Mouse (Mus musculus) macrophage (primary cell): ENCODE results near the gene Otx2. TPM values are rescaled to one million over a fixed set of nuclear protein-coding genes. Genes with fewer than 3 reads are reported as not detected.

Experiments
- H3K27ac ChIP-seq: fragments of 350-480 bp; formaldehyde crosslinking; 2 replicates; pipeline ENCODE4 v1.9.0; 2021
- H3K36me3 ChIP-seq: fragments of 350-480 bp; formaldehyde crosslinking; 2 replicates; pipeline ENCODE4 v1.9.0; 2021; ENCODE audit errors: inconsistent target
- H3K4me3 ChIP-seq: fragments of 350-480 bp; formaldehyde crosslinking; 2 replicates; pipeline ENCODE4 v1.9.0; 2021; ENCODE audit errors: inconsistent target
- H3K79me2 ChIP-seq: fragments of 350-480 bp; formaldehyde crosslinking; 2 replicates; pipeline ENCODE4 v1.9.0; 2021; ENCODE audit errors: inconsistent target
- WGBS: methylation state at CpG from one replicate; pipeline ENCODE4 v1.1.7; 2026; ENCODE audit warnings: inconsistent platforms; ENCODE audit not compliant: missing documents; 5-methylcytosine and 5-hydroxymethylcytosine counted together
- polyA plus RNA-seq: library from polyadenylated mRNA; stranded (reverse); fragments of 250-400 nt; gene quantifications from 3 replicates; pipeline ENCODE4 v1.2.4, GENCODE M21; 2018; ENCODE audit warnings: inconsistent platforms

Otx2 gene
- polyA plus RNA-seq, 1 experiment from 2014 or later: not detected

DNA sequence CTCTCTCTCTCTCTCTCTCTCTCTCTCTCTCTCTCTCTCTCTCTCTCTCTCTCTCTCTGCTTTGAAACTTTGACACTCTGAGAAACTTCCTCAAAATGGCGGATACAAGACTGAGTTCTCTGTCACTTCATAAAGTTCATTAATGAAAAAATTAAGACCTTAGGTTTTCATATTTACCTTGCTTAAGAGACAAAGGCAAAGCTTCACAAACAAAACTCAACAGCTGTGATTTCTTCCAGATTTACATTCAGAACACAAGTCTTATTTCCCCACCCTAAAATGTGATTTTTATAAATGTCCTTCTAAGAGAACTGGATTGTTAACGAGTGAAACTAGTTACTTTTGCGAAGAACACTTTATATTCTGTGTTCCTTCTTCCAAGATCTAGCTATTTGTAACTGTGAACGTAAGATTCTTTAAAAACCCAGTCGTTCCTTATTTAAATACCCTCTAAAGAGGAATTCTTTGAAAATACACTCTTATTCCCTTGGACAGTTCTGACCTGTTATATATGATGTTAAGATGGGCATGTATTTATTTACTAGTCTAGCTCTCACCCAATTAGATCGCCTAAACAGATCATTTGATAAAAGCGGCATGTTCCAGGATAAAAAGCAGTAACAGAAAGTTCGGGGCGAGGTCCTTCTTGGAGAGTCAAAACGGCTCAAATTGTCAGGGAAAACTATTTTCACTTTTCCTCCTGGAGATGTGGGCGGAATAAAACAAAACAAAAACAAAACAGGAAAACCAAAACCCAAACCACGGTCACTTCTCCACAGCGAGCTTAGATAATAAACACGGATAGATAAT is 9.4 kb downstream of the Otx2 start:
- H3K79me2 ChIP-seq: no peaks in the 10 kb centered on the region
- no peak overlapping the region for H3K4me3 ChIP-seq
- no peak overlapping the region for H3K27ac ChIP-seq
- WGBS: 8% methylated on average over 14 of the region's 14 CpGs
- no peaks in the 10 kb centered on the region for H3K36me3 ChIP-seq

DNA sequence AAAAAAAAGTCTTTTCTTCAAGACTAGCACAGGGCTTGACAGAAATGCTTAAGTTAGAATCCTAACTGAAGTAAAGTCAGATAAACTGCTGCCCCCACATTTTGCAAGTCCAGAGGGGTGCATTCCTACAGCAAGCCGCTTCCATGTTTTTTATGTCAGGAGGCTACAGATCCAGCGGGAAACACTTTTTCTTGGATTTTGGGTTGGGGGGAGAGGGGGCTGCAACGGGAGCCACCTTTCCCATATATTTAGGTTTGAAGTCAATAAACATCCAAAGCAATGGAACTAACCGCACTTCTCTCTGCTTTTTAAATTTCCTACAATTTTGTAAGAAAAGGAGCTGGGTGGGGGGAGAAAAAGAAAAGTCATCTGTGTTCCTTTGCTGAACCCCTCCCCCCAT is 10.1 kb downstream of the Otx2 start:
- Histone ChIP-seq H3K36me3 (no peaks in the 10 kb centered on the region), H3K79me2 (no peaks in the 10 kb centered on the region), H3K27ac (no peak overlapping the region), H3K4me3 (no peak overlapping the region)
- 8% methylated on average over 4 of the region's 4 CpGs for WGBS

DNA sequence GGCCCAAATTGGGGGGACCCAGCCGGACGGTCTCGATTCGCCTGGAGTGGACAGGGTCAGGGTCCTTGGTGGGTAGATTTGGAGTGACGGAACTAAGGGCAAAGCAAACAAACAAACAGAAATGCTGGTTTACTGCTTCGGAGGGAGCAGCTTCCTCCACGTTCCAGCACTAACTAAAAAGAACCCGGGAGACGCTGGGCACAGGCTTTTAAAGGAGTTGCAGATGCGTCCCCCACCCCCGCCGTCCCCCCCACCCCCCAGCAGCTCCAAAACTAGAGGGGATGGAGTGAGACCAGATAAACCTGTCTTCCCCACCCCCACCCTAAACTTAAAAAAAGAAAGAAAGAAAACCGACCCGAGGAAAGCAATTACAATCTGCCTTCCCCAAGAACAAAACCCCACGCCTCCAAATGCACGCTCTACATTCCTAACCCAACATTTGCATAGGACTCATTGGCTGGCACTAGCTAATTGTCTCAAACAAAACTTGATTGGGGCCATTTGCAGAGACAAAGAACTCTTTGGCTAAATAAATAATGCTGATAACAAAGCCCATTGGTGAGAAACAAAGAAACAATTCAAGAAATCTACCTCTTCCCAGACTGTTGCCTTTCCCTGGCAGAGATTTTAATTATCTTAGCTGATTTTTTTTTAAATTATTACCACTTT is 10.9 kb downstream of the Otx2 start:
- no peak overlapping the region for H3K4me3 ChIP-seq
- no peaks in the 10 kb centered on the region for H3K36me3 ChIP-seq
- H3K79me2 ChIP-seq: no peaks in the 10 kb centered on the region
- no peak overlapping the region for H3K27ac ChIP-seq
- 11% methylated on average over 16 of the region's 16 CpGs for WGBS

DNA sequence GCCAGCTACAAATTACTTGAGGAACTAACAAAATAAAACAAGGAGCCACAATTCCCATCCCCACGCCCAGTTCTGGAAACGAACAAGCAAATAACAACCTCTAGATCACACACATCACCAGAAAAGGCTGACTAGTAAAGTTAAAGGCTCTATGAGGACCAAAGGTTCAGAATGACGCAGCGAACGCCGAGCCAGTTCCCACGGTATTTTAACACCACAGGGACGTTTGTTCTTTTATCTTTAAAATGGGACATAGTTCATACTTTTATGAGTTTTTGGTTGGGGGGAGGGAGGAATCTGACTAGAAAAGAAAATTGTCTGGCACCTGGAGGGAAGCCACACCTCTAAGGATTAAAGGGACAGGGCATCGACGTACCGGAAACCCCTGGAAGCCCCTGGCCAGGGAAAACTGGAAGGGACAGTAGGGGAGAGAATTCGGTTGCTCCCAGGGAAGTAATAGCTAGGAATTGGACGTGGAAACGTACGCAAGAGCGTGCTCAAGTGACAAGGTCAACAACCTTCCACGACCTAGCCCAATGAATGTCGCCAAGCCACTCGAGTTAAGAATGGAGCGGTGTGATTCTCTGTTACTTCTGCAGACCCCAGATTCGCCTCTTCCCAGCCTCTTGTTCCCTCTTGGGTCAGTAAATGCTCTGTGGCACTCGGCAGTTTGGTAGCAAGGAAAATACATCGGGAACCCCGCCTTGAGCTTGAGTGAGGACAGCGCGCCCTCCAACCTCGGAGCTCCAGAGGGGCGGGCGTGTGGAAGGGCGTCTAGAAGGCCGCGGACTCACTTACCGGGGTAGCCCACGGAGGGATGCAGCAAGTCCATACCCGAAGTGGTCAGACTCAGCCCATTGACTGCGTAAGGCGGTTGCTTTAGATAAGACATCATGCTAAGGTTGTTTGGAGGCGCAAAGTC is 11.7 kb downstream of the Otx2 start:
- 16% methylated on average over 38 of the region's 38 CpGs for WGBS
- Histone ChIP-seq H3K4me3 (no peak overlapping the region), H3K79me2 (no peaks in the 10 kb centered on the region), H3K27ac (no peak overlapping the region), H3K36me3 (no peaks in the 10 kb centered on the region)

DNA sequence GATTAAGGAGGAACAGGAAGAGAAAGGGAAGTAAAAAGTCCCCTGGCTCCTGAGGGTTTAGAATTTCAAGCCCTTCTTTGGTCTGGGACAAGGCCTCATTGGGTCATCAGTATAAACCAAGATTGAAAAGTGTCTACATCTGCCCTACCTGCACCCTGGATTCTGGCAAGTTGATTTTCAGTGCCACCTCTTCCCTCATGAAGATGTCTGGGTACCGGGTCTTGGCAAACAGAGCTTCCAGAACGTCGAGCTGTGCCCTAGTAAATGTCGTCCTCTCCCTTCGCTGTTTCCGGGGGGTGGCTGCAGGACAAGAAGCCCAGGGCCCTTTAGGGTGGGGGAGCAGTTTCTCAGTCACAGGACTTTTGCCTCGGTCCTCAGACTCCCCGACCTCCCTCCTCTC is 12.5 kb downstream of the Otx2 start:
- Histone ChIP-seq H3K4me3 (no peak overlapping the region), H3K36me3 (no peaks in the 10 kb centered on the region), H3K27ac (no peak overlapping the region), H3K79me2 (no peaks in the 10 kb centered on the region)
- WGBS: 25% methylated on average over 8 of the region's 8 CpGs

DNA sequence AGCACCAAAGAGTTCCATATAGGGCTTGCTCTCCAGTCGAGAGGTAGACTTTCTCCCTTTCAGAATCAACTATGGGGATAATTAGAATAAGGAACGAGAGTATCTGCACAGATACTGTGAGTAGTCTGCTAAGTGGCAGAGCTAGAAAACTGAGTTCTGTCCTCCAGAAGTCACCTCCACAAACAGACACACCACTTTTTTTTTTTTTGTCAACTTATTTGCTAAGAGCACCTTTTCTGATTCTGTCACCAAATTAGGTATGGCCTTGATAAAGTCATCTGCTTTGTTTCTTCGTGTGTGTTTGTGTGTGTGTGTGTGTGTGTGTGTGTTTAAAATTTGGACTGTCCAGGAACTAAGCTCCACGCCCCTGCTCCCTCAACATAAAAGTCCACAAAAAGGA is 13.0 kb downstream of the Otx2 start:
- Histone ChIP-seq H3K79me2 (no peaks in the 10 kb centered on the region), H3K4me3 (no peak overlapping the region), H3K36me3 (no peaks in the 10 kb centered on the region), H3K27ac (no peak overlapping the region)
- WGBS: 48% methylated on average over 4 of the region's 4 CpGs

DNA sequence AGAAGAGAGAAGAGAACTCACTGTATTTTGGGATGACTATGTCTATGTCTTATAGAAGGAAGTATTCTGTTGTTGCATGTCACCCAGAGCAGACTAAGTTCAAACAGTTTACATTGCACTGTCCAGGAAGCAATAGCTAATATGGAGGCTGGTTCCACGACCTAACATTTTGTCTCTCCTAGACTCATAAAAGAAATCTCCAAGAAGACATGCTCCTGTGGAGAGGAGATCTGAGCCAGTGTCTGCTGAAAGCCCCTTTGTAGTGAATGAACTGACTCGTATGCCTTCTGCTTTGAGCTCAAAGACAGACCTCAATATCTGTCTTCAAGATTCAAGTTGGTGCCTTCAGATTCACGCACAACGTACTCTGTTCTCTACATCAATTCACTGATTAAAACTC is 14.0 kb downstream of the Otx2 start:
- Histone ChIP-seq H3K27ac (no peak overlapping the region), H3K4me3 (no peak overlapping the region), H3K79me2 (no peaks in the 10 kb centered on the region), H3K36me3 (no peaks in the 10 kb centered on the region)
- WGBS: 70% methylated on average over 4 of the region's 4 CpGs

DNA sequence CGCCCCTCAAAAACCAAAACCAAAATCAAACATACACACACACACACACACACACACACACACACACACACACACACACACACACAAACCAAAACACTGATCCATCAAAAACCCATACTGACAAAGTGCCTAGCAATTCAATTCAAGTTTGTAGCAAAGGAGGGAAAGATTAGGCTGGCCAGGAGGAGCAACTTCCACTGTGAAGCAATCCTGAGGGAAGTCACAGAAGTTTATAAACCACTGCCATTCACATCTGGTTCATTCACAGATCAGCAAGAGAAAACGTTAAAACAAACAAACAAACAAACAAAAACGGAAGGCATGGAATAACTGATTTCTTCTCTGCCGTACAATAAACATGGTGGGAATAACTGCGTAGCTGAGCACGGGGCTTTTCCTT is 16.4 kb downstream of the Otx2 start:
- H3K79me2 ChIP-seq: no peaks in the 10 kb centered on the region
- no peak overlapping the region for H3K27ac ChIP-seq
- no peak overlapping the region for H3K4me3 ChIP-seq
- WGBS: 74% methylated on average over 6 of the region's 6 CpGs
- no peaks in the 10 kb centered on the region for H3K36me3 ChIP-seq

DNA sequence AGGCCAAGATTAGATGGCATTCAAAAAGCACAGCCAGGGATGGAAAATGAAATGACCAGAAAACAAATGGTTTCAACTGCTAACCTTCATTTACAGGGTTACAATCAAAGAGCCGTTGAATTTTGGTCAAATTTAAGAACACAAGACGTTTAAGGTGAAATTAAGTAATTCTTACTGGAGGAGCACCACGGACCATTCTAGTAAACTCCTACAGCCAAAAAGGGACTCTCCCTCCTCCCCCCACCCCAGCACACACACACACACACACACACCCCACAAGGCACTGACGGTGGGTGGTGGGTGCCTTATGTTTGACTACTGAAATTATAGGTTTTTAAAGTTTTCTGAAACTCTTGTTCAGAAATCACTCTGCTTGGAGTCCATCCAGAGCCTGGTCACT is 16.9 kb downstream of the Otx2 start:
- 71% methylated on average over 3 of the region's 4 CpGs for WGBS
- Histone ChIP-seq H3K36me3 (no peaks in the 10 kb centered on the region), H3K27ac (no peak overlapping the region), H3K79me2 (no peaks in the 10 kb centered on the region), H3K4me3 (no peak overlapping the region)

DNA sequence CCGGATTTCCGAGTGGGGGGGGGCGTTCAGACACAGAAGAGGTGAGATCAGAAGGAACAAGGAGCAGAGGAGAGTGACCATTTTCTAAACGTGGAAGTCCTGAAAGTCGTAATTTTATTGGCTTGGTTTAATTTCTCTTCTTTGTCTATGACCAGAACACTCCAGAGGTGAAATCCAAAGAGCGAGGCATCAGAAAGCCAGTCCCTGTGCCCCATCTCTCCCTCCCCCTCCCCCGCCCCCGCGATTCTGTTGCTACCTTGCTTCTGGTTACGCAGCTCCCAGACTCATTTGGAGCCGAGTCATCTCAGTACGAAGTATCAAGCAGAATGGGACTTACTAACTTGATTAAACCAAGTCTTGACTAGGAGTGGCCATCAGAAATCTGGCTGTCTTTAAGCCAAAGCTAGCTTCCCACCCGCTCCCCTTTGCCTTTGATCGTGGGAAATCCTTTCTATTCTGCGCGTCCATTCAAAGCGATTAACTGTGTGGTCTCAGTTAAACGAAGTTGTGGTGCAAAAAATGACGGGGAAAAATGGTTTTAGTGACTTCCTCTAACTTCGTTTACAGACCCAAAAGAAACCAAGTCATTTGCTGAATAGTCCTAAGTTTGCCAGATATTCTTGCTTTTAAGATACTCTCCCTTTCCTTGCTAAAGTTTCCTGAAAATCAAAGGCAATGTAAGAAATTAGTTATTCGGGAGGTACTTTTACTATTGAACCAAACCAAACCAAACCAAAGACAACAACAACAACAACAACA is 17.6 kb downstream of the Otx2 start:
- no peak overlapping the region for H3K27ac ChIP-seq
- no peaks in the 10 kb centered on the region for H3K36me3 ChIP-seq
- H3K4me3 ChIP-seq: no peak overlapping the region
- 8% methylated on average over 18 of the region's 21 CpGs for WGBS
- no peaks in the 10 kb centered on the region for H3K79me2 ChIP-seq

DNA sequence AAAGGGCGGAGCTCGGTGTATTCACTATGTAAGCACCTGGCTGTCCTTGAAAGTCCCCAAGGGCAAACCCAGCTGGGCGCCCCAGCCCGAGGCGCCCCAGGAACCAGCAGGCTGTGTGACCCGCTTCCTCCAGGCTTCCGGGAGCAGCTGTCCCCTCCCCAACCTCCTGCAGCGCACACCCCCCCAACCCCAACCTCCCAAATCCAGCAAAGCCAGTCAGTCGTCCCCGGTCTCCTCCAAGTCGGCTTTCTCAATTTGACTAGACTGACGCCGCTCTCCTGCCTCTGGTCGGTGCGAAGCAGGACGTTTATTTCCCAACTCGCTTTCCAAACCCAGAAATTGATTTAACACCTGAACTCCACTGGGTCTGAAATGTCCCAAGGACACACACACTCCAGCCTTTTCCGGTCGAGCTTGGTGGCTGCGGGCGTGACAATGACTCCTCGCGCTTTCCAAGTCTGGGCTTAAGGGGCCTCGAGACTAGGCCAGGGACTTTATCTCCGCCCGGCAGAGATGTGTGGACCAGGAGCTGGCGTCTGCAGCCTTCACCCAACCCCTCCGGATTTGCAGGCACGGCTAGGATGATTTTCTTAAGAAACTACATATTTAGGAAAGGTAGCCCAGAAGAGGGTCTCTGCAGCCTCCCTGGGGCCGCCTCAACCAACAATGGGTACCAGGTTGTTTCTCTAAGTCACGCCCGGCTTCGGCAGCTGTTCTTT is 18.4 kb downstream of the Otx2 start:
- Histone ChIP-seq H3K27ac (no peak overlapping the region), H3K36me3 (no peaks in the 10 kb centered on the region), H3K4me3 (no peak overlapping the region), H3K79me2 (no peaks in the 10 kb centered on the region)
- 5% methylated on average over 33 of the region's 33 CpGs for WGBS

DNA sequence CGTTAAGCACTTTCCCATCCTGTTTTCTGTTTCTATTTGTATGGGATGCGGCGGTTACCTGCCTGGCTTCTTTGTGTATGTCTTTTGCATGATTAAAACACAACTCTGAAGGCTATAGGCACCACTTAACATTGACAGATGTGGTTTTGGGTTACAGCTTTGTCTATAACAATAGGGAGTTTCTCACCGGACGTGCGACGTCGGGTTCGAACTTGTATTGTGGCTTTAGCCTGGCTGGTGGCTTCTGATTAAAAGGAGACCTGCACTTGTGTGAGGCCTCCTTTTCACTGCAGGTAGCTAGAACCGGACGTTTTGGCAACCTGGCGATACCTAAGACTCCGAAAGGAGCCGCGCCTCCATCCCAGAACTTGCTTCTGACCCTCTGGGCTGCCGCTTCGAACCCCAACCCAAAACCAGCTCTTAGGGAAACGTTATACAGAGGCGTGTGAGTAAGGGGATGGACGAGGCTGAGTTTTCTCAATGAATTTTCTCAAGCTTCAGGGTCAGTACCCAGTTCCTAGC is 19.0 kb downstream of the Otx2 start:
- WGBS: 11% methylated on average over 20 of the region's 20 CpGs
- H3K4me3 ChIP-seq: no peak overlapping the region

DNA sequence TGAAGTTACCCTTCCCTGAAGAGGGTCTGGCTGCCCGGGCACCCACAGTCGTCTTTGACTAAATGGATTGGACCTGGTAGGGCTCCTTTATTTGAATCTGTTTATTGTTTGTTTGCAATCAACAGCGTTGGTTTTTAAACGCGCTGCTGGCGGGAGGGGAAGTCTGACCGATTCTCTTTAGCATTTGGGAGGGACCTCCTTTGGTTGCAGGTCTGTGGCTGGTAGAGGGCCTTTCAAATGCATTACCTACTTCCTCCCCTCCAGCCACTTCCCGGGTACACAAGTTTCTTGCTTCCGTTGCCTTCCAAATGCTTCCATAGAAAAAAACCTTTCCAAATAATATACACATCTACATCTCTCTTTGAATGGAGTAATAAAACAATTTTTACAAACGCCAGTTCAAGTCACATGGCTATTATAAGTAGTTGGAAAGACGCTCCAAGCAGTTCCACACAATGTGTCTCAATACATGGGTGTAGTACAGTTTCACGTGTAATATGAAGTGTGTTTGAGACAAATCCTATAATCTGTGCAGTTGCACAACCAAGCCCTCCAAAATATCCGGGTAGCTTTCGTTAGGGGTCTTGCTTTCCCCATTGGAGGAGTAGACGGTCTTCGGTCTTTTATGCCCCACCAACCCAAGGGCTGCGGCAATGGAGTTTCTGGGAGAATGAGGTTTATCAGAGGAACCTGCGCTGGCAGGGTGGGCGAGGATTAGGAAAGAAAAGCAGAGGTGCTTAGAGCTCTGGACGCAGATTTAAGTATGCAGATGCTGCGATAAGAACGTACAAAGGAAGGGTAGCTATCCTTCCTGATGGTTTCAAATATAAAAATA is 19.7 kb downstream of the Otx2 start:
- Histone ChIP-seq H3K4me3 (no peak overlapping the region), H3K79me2 (no peaks in the 10 kb centered on the region), H3K27ac (no peak overlapping the region), H3K36me3 (no peaks in the 10 kb centered on the region)
- 15% methylated on average over 22 of the region's 22 CpGs for WGBS

More for the DNA sequence above, 19.0 kb downstream of the Otx2 start:
- H3K27ac ChIP-seq: no peak overlapping the region
- no peaks in the 10 kb centered on the region for H3K79me2 ChIP-seq
- H3K36me3 ChIP-seq: no peaks in the 10 kb centered on the region
